Mouse (Mus musculus): ENCODE data around the gene Mia. TPM values are rescaled to one million over a fixed set of nuclear protein-coding genes. Genes with fewer than 3 reads are reported as not detected.

Mia gene
- polyA plus RNA-seq, 1 experiment = not detected

DNA sequence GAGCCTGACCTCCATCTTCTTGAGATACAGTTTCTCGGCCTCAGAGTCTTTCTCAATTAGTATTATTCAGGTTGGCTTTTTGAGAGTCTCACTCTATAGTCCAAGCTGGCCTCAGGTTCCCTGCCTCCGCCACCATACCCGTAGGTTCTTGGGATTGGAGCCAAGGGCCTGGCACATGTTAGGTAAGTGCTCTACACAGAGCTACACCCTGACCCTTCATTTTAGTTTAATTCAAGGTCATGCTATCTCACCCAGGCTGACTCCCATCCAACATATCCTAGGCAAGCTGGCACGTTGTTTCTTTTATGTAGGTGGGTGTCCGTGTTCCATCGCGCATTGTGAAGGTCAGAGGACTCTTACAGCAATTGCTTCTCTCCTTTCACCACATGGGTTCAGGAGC lies 6.1 kb downstream of the Mia start:
- no peaks in the 10 kb centered on the region for H3K4me1 ChIP-seq (ENCODE audit: control insufficient read depth, insufficient read depth, low read length)
- H3K27ac ChIP-seq (ENCODE audit: insufficient read depth, low read length) = no peak overlapping the region
- no peak for TF ChIP-seq CTCF (IDR thresholded peaks at IDR 0.05; ENCODE audit: borderline replicate concordance, insufficient read depth, low read length)
- TF ChIP-seq POLR2A (IDR thresholded peaks at IDR 0.05; ENCODE audit: low read depth, low read length) = no peak
- no peak overlapping the region for H3K4me3 ChIP-seq (ENCODE audit: insufficient read depth, low read length)

DNA sequence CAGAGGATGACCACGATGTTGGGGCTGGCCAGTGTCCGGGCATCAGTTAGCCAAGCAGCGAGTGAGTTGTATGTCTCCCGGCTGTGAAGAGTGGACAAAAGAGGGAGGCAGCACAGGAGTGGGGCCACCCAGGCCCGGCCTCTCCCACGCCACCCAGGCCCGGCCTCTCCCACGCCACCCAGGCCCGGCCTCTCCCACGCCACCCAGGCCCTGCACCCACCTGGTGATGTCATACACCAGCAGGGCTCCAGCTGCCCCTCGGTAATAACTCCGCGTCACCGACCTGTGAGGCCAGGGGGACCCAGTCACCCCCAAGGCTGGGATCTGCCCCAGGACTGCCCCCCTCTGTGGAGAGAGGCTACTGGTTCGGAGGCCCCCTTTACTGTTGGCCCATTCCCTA lies 6.5 kb downstream of the Mia start:
- Histone ChIP-seq H3K4me3 (ENCODE audit: insufficient read depth, low read length) (no peak overlapping the region), H3K27ac (ENCODE audit: insufficient read depth, low read length) (no peak overlapping the region), H3K4me1 (ENCODE audit: control insufficient read depth, insufficient read depth, low read length) (no peaks in the 10 kb centered on the region)
- no peak for TF ChIP-seq CTCF (IDR thresholded peaks at IDR 0.05; ENCODE audit: borderline replicate concordance, insufficient read depth, low read length)
- TF ChIP-seq POLR2A (IDR thresholded peaks at IDR 0.05; ENCODE audit: low read depth, low read length) = no peak

GRCm38 (mm10) chr7:27170981-27171380 lies 10.0 kb downstream of the Mia start:
- H3K27ac ChIP-seq (ENCODE audit: insufficient read depth, low read length) = no peak overlapping the region
- H3K4me3 ChIP-seq (ENCODE audit: insufficient read depth, low read length) = no peak overlapping the region
- TF ChIP-seq CTCF (IDR thresholded peaks at IDR 0.05; ENCODE audit: borderline replicate concordance, insufficient read depth, low read length) (no peak), POLR2A (IDR thresholded peaks at IDR 0.05; ENCODE audit: low read depth, low read length) (no peak)
- H3K4me1 ChIP-seq (ENCODE audit: control insufficient read depth, insufficient read depth, low read length) = no peaks in the 10 kb centered on the region

DNA sequence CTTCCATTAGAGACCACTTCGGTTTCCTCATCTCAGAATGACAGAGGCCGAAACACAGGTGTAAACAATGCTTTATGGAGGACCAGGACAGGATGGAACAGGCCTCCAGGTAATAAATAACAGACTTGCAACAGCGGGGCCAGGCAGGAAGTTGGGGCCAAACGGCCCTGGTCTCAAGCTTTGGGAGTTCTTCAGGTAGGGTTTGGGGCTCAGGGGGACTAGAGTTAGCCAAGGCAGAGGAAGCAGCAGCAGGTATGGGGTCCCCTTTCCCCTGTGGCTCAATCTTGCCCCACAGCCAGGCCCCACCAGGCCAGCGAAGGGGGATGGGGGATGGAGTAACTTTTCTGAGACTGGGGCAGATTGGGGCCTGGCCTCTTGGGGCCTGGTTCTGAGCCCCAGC lies 12.6 kb downstream of the Mia start:
- no peaks in the 10 kb centered on the region; the same call in none of the 2 replicates for H3K4me1 ChIP-seq (ENCODE audit: control insufficient read depth, insufficient read depth, low read length)
- no peak overlapping the region for H3K27ac ChIP-seq (ENCODE audit: insufficient read depth, low read length)
- TF ChIP-seq CTCF (IDR thresholded peaks at IDR 0.05; ENCODE audit: borderline replicate concordance, insufficient read depth, low read length) (no peak), POLR2A (IDR thresholded peaks at IDR 0.05; ENCODE audit: low read depth, low read length) (no peak)
- H3K4me3 ChIP-seq (ENCODE audit: insufficient read depth, low read length) = no peak overlapping the region

DNA sequence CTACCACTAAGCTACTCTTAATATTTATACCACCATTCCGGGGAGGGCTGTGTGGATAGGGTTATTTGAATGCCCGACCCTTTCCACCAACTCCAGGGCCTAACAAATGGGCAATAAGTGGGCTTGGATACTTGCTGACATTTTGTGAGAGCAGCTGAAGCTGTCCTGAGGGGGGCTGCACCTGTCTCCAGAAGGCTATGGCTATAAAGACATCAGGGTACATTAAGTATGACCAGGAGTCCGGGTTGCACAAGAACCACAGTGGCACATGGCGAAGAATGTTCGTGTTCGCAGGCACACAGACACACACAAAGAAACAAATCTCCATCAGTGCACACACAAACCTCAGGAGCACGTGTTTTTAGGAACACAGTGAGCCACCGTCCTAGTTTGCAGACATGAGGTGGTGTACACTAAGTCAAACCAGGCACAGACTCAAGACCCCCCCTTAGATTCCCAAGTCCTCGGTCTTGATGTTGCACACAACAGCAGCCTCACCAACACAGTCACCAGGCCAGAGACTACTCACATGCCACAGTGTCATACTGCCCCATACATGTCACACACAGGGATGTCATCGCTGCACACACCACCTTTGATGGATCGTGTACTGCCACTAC lies 13.4 kb downstream of the Mia start:
- no peak for TF ChIP-seq POLR2A (IDR thresholded peaks at IDR 0.05; ENCODE audit: low read depth, low read length)
- no peak for TF ChIP-seq CTCF (IDR thresholded peaks at IDR 0.05; ENCODE audit: borderline replicate concordance, insufficient read depth, low read length)
- peak overlapping the region; percentile 71 for H3K27ac ChIP-seq (ENCODE audit: insufficient read depth, low read length)
- H3K4me1 ChIP-seq (ENCODE audit: control insufficient read depth, insufficient read depth, low read length) = no peaks in the 10 kb centered on the region; the same call in none of the 2 replicates
- H3K4me3 ChIP-seq (ENCODE audit: insufficient read depth, low read length) = peak overlapping the region; percentile 66

- TF ChIP-seq POLR2A (IDR thresholded peaks at IDR 0.05; ENCODE audit: low read depth, low read length) (peak; percentile 77), CTCF (IDR thresholded peaks at IDR 0.05; ENCODE audit: borderline replicate concordance, insufficient read depth, low read length) (no peak)
- no peaks in the 10 kb centered on the region; the same call in none of the 2 replicates for H3K4me1 ChIP-seq (ENCODE audit: control insufficient read depth, insufficient read depth, low read length)
- H3K4me3 ChIP-seq (ENCODE audit: insufficient read depth, low read length) = peak within 1 kb of the TSS; percentile 89
- H3K27ac ChIP-seq (ENCODE audit: insufficient read depth, low read length) = peak within 1 kb of the TSS; percentile 92
These were observed 14.1 kb downstream of the Mia start, which contains the start of gene Egln2 for GRCm38 (mm10) chr7:27166614-27167474. Gene Egln2, minus strand, starts transcription at chr7:27166802.

GRCm38 (mm10) chr7:27166229-27166613 lies 14.7 kb downstream of the Mia start:
- peak overlapping the region; percentile 89 for H3K4me3 ChIP-seq (ENCODE audit: insufficient read depth, low read length)
- TF ChIP-seq CTCF (IDR thresholded peaks at IDR 0.05; ENCODE audit: borderline replicate concordance, insufficient read depth, low read length) = no peak
- TF ChIP-seq POLR2A (IDR thresholded peaks at IDR 0.05; ENCODE audit: low read depth, low read length) = peak; percentile 80
- H3K27ac ChIP-seq (ENCODE audit: insufficient read depth, low read length) = peak overlapping the region; percentile 92
- H3K4me1 ChIP-seq (ENCODE audit: control insufficient read depth, insufficient read depth, low read length) = no peaks in the 10 kb centered on the region; the same call in none of the 2 replicates

DNA sequence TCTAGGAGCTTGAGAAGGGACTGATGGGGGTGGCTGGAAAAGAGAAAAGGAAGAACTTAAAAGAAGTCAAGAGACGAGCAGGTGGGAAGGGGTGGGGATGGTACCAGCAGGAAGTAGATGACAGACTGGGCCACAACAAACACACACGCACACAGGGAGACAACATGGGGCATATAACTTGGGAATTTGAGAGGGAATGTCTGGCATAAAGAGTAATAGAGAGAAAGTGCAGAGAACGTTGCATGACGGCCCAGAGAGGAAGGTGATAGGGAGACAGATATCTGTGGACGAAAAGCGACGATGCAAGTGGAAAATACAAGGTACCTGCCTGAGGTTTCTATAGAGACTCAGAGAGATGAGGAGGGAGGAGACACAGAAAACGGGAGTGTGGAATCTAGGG lies 15.3 kb downstream of the Mia start:
- TF ChIP-seq CTCF (IDR thresholded peaks at IDR 0.05; ENCODE audit: borderline replicate concordance, insufficient read depth, low read length) = no peak
- TF ChIP-seq POLR2A (IDR thresholded peaks at IDR 0.05; ENCODE audit: low read depth, low read length) = no peak
- peak overlapping the region; percentile 89 for H3K4me3 ChIP-seq (ENCODE audit: insufficient read depth, low read length)
- H3K27ac ChIP-seq (ENCODE audit: insufficient read depth, low read length) = peak overlapping the region; percentile 92
- no peaks in the 10 kb centered on the region; the same call in none of the 2 replicates for H3K4me1 ChIP-seq (ENCODE audit: control insufficient read depth, insufficient read depth, low read length)

DNA sequence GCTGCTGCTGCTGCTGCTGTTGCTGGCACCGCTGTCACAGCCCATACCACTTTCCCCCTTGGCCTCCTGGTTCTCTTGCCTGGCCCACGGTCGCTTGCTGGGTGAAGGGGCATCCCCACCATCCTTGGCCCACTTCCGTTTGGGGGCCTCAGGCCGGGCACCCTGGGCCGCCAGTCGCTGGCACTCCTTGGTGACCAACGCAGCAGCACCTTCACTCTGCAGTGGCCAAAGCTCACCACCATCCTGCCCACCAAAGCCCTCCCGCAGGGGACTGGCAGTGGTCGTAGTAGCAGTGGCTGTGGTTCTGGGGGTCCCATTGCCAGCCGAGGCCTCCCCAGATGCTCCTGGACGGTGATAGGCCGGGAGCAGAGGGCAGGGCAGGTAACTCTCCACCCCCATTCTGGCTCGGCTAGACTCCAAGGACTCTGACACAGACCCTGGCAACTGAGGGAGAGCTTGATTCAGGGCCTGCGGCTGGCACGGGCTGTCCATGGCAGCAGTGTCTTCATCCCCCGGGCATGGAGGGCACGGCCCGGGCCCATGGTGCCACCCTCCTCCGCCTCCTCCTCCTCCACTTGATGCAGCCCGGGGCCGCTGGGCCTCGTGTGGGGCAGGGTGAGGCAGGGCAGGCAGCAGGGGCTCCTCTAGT lies 15.8 kb downstream of the Mia start:
- Histone ChIP-seq H3K4me1 (ENCODE audit: control insufficient read depth, insufficient read depth, low read length) (no peaks in the 10 kb centered on the region; the same call in none of the 2 replicates), H3K4me3 (ENCODE audit: insufficient read depth, low read length) (peak overlapping the region; percentile 89), H3K27ac (ENCODE audit: insufficient read depth, low read length) (no peak overlapping the region)
- TF ChIP-seq CTCF (IDR thresholded peaks at IDR 0.05; ENCODE audit: borderline replicate concordance, insufficient read depth, low read length) = no peak
- TF ChIP-seq POLR2A (IDR thresholded peaks at IDR 0.05; ENCODE audit: low read depth, low read length) = no peak
